Mouse (Mus musculus) right cerebral cortex, postnatal 4 days (tissue): Measurements from ENCODE around the gene Ap1ar.
"Not testable (repeated sequence)": the region's sequence is repeated elsewhere in the genome, so short reads cannot be mapped to it uniquely, and the experiment has no call there.

Experiments used
- DNase-seq: peaks from one replicate; pipeline ENCODE4 v3.0.0-alpha.2; 2022

The Ap1ar gene

GRCm38 (mm10) chr3:127791595-127792561, 45.4 kb downstream of the Ap1ar start:
- DNase-seq: no peak

DNA sequence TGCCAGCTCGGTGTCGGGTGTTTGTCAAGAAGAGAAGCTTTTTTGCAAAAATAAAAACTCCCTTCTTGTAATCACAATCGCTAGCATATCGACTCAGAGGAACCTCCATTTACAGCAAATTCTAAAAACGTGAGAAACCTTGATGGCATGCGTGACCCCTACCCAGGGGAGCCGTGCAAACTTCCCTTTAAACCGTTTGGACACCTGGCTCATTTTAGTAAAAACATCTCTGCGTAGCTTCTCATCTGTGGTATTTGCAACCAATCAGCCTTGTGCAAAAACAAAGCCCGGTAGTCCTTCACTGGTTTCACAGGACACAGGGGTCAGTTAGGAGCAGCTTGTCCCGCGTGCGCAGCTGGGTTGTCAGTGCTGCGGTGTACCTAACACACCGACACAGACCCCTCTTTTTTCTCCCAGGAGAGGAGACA, 46.3 kb downstream of the Ap1ar start:
- no peak for DNase-seq

DNA sequence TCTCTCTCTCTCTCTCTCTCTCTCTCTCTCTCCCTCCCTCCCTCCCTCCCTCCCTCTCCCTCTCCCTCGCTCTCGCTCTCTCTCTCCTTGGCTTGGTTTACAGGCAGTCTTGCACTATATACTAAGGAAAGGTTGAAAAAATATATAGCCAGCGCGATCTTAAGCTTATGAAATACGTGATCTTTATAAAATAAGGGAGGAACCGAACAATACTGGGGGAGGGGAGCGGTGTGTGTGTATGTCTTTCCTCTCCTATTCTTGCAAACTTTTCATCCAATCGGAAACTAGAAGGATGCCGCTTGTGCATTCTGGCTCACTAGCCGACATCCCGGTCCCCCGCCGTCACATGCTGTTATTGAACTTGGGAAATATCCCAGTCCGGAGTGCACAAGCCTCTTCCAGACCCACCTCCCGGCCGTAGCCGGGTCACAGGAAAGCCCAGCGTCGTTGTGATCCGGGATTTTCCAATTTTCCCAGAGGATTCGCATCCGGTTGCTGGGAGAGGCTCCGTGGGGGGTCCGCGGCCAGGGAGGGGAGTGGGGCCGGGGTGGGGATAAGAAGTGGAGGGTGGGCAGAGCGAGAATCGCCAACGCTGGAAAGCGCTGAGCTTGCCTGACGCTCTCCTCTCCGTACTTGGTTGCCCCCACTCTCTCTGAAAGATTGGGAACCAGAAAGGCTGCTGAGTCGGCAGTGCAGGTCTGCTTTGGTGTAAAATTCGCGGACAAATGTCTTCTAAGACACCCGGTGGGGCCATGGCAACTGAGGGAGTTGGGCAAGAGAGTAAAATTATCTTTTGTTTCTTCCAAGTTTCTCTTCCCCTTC, 46.9 kb downstream of the Ap1ar start:
- peak; percentile 25 for DNase-seq

DNA sequence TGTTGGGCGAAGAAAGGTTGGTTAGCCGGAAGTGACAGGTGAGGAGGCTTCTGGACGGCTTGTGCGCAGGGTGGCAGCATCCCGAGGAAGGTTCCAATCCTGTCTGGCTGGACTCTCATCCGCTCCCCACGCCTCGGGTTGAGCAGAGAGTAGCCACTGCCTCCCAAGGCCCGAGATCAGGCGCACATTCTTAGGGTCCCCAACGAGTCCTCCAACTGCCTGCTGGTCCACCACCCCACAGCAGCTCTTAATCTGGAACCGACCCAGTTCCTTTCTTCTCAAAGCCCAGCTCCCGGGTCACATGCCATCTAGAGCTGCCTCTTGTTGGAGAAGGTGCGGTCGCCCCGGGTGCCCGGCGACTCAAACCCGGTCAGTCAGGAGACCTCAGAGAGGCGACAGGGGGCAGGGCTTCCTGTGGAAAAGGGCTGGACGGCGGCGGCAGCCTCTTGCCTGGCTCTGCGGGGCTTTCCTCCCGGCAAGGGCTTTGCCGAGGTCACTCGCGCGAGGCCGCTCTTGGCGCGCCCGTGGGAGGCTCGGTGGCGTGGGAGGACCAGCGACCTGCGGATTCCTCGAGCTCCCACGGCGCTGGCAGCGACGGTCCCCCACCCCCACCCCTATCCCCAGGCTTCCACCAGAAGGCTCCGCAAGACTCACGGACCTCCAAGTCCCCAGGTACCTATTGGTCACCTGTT, 47.7 kb downstream of the Ap1ar start, which contains the start of gene Tifa:
TSS of gene Tifa (plus strand) at position 306 of the 692 bp plus-strand sequence.
- peak; percentile 36 for DNase-seq

- DNase-seq: no peak
Observed at GRCm38 (mm10) chr3:127788919-127789318, 48.4 kb downstream of the Ap1ar start.

- DNase-seq: no peak
Observed at GRCm38 (mm10) chr3:127788038-127788437, 49.3 kb downstream of the Ap1ar start.

GRCm38 (mm10) chr3:127787032-127787431, 50.3 kb downstream of the Ap1ar start:
- no peak for DNase-seq

DNA sequence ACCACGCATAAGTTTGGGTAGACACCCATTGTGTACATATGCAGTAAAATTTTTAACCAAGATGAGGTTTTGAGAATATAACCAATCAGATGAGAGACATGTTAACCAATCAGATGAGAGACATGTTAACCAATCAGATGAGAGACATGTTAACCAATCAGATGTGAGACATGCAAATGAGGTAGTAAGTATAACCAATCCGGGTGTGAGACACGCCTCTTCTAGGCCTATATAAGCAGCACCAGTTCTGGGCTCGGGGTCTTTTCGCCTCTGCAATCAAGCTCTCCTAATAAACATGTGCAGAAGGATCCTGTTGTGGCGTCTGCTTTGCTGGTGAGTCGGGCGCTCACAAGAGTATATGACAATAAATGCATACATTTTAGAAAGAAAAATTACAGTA, 53.6 kb downstream of the Ap1ar start:
- DNase-seq: not testable (repeated sequence)

DNA sequence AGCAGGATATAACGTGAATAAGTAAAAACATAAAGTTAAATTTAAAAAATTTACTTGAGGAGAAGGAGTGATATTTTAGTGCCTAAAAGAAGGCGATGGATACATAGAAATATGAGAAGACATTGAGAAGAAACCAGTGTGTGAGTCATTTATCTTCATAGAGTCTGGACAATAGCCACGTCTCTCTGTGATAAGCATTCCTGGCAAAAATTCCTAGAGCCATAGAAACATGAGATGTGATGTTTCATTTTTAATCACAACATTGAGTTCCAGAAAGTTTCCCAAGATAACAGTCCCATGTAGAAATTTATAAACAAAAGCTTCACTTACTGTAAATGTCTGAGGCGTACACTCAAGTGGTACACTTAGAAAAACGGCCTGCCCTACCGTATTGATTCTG, 54.4 kb downstream of the Ap1ar start:
- DNase-seq: no peak

DNA sequence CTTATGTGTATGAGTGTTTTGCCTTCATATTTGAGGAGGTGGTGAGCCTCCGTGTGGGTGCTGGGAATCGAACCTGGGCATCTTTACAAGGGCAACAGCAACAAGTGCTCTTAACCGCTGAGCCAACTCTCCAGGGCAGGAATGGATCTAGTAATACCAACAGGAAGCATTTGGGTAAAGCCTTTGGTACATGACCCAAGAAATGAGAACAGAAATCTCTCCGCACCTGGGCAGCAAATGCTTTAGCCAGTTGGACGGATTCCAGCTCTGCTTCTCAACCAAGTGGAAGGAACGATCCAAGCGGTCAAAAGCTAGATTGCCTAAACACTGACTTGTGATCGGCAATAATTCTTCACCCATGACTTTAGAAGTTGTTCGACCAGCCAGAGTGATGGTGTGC, 56.4 kb downstream of the Ap1ar start:
- DNase-seq: no peak

GRCm38 (mm10) chr3:127780021-127780644, 57.2 kb downstream of the Ap1ar start, which contains the start of gene Alpk1:
Gene Alpk1 (minus strand): TSS chr3:127780527.
- peak; percentile 37 for DNase-seq

DNA sequence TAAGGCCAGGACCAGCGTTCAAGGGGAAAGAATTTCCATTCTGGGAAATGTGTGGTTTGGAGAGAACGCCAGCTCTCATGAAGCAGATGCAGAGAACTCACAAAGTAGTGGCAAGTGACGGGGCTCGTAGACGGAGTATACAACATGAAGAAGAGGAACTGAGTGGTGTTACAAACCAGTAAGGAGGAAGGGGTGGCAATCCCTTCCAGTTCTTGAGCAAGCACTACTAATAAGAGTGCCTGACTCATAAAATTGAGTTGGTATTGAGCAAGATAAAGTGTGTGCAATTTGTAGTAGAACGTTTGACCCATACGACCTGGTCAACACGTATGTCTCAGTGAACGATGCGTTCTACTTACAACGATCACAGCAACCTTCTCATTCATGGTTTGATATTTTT, 68.2 kb downstream of the Ap1ar start:
- no peak for DNase-seq

DNA sequence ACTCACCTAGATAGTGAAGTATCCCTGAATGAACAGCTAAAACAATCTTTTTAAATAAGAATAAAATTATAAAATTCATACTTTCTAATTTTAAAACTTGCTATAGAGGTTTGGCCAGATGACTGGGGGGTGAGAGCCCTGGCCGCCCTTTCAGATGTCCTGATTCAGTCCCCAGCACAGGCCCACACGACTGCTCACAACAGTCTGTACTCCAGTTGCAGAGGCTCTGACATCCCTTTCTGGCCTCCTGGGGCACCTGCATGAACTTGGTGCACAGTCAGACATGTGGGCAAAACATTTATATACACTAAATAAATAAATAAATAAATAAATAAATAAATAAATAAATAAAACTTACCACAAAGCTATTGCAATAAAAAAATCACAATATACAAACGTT, 71.4 kb downstream of the Ap1ar start:
- no peak for DNase-seq

DNA sequence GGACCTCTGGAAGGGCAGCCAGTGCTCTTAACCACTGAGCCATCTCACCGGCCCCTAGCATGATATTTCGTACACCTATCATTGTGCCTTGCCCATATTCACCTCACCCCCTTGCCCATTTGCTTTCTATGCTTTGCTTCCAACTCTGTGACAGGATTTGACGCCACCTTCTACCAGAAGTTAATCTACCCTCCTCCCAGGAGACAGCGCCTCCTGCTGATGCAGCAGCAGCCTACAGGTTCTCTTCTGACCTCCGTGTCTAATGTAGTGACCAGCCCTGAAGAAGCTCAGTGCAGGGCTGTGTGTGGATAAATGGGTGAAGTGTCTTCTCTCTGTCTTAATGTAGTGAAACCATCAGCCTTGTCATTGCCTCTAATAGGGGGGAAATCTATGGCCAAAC, 72.8 kb downstream of the Ap1ar start:
- no peak for DNase-seq

DNA sequence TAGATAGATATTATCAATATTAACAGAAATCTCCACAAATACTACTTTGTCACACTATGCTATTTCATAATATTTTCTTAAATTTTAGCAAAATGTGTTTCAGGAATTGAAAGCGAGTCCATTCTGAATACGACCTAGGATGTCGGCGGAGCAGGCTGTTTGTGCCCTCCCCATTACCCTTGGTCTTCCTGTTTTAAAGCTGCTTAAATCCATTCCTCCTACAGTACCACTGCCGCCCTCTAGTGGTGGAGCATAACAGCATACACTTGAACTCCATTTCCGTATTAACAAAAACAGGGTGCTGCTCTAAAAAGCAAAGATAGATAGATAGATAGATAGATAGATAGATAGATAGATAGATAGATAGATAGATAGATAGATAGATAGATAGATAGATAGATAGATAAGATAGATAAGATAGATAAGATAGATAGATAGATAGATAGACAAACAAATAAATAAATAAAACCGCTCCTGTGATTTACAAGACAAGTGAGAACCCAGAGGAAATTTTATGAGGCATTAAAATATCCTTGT, 74.2 kb downstream of the Ap1ar start:
- peak; percentile 77 for DNase-seq

GRCm38 (mm10) chr3:127762403-127762802, 74.9 kb downstream of the Ap1ar start:
- no peak for DNase-seq

GRCm38 (mm10) chr3:127759212-127759611, 78.1 kb downstream of the Ap1ar start:
- peak; percentile 55 for DNase-seq

DNA sequence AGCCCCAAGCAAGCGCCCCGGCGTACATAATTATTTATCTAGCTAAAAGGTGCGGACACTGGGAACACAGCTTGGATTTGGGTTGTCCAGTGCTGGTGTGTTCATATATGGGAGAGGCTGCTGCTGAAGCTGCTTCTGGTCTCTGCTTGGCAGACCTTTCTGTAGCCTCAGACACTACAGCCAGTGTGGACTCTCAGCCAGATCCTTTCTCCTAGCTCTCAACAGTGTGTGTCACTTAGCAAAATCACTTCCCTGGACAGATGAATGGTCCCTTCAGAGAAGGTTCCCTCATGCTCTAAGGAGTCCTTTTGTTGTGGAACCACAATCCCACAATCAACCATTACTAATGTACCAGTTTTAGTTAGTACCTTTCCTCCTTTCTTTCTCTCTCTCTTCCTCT, 78.5 kb downstream of the Ap1ar start:
- DNase-seq: no peak

GRCm38 (mm10) chr3:127757886-127758301, 79.4 kb downstream of the Ap1ar start:
- DNase-seq: no peak
